Mouse (Mus musculus) embryonic facial prominence, embryonic 11.5 days (tissue): Measurements from ENCODE around the gene Ddx19a. TPM values are rescaled to one million over a fixed set of nuclear protein-coding genes. Genes with fewer than 3 reads are reported as not detected.
A peak's percentile ranks its signal among the peaks of the same experiment; 100 is the strongest.
"Not testable (repeated sequence)": the region's sequence is repeated elsewhere in the genome, so short reads cannot be mapped to it uniquely, and the experiment has no call there.

ENCODE experiments used
- ATAC-seq: fragments of 200-750 bp; cut with Nextera tagmentation; replicated peaks from 2 replicates; pipeline ENCODE4 v1.8.0; 2017; ENCODE audit warnings: low read depth; ENCODE audit not compliant: insufficient number of reproducible peaks, low FRiP score, low TSS enrichment
- DNase-seq: peaks from one replicate; pipeline ENCODE4 v3.0.0-alpha.2; 2015; ENCODE audit warnings: low spot score
- H3K27ac ChIP-seq: fragments of 300-500 bp; sonication (generic); replicated peaks from 2 replicates; pipeline ENCODE4 v1.5.1; 2014; ENCODE audit warnings: mild to moderate bottlenecking, low read depth, low read length, control low read depth
- H3K27me3 ChIP-seq: fragments of 300-500 bp; sonication (generic); 2 replicates; pipeline ENCODE4 v1.6.1; 2014; ENCODE audit warnings: mild to moderate bottlenecking, low read length, moderate library complexity, mixed read lengths; ENCODE audit not compliant: control insufficient read depth, insufficient read depth
- H3K36me3 ChIP-seq: fragments of 300-500 bp; sonication (generic); replicated peaks from 2 replicates; pipeline ENCODE4 v1.6.1; 2014; ENCODE audit warnings: low read depth, mild to moderate bottlenecking, low read length, moderate library complexity, mixed read lengths; ENCODE audit not compliant: control insufficient read depth, insufficient read depth
- H3K4me1 ChIP-seq: fragments of 300-500 bp; sonication (generic); 2 replicates; pipeline ENCODE4 v1.6.1; 2014; ENCODE audit warnings: low read length, mixed read lengths; ENCODE audit not compliant: control insufficient read depth, insufficient read depth
- H3K4me2 ChIP-seq: fragments of 300-500 bp; sonication (generic); 2 replicates; pipeline ENCODE4 v1.6.1; 2014; ENCODE audit warnings: low read depth, mild to moderate bottlenecking, control low read depth, low read length, moderate library complexity
- H3K4me3 ChIP-seq: fragments of 300-500 bp; sonication (generic); 2 replicates; pipeline ENCODE4 v1.5.1; 2014; ENCODE audit warnings: low read depth, low read length, control low read depth
- H3K9ac ChIP-seq: fragments of 300-500 bp; sonication (generic); replicated peaks from 2 replicates; pipeline ENCODE4 v1.6.1; 2014; ENCODE audit warnings: mild to moderate bottlenecking, control low read depth, low read length
- H3K9me3 ChIP-seq: fragments of 300-500 bp; sonication (generic); replicated peaks from 2 replicates; pipeline ENCODE4 v1.6.1; 2016; ENCODE audit warnings: mild to moderate bottlenecking, low read length, inconsistent platforms, mixed read lengths; ENCODE audit not compliant: control insufficient read depth
- WGBS: fragments of 180-500 bp; shearing (Covaris S2); extraction: QIAGEN DNeasy Blood & Tissue Kit; methylation state at CpG from one replicate; pipeline ENCODE4 v1.1.7; 2014; 5-methylcytosine and 5-hydroxymethylcytosine counted together
- polyA plus RNA-seq: library from polyadenylated mRNA; unstranded; fragments of >200 nt; fragmentation: Nextera tagmentation; extraction: Ambion mirVana; gene quantifications from 2 replicates; pipeline ENCODE4 v1.2.1, GENCODE M21; 2014

Ddx19a gene
- polyA plus RNA-seq, 1 experiment from 2014 or later: 30.9 TPM

GRCm38 (mm10) chr8:111031572-111031971 is 34.0 kb upstream of the Ddx19a start, which contains the start of gene Ddx19b:
Ddx19b (minus strand) TSS chr8:111031751.
- no peak within 1 kb of the TSS for H3K4me3 ChIP-seq
- no peaks in the 10 kb centered on the region for H3K9me3 ChIP-seq
- no peak within 1 kb of the TSS for H3K27ac ChIP-seq
- no peaks in the 10 kb centered on the region for H3K27me3 ChIP-seq
- H3K4me1 ChIP-seq: no peaks in the 10 kb centered on the region; the same call in 1 of the 2 replicates
- no peaks in the 10 kb centered on the region; the same call in 1 of the 2 replicates for H3K36me3 ChIP-seq
- H3K4me2 ChIP-seq: no peak within 1 kb of the TSS
- ATAC-seq (no peak), DNase-seq (no peak)
- WGBS: 94% methylated on average over 19 of the region's 19 CpGs
- no peak within 1 kb of the TSS for H3K9ac ChIP-seq

- H3K27ac ChIP-seq: no peak overlapping the region
- DNase-seq: no peak
- no peaks in the 10 kb centered on the region for H3K36me3 ChIP-seq
- H3K4me1 ChIP-seq: no peaks in the 10 kb centered on the region
- H3K4me2 ChIP-seq: no peak overlapping the region
- no peaks in the 10 kb centered on the region for H3K27me3 ChIP-seq
- no peaks in the 10 kb centered on the region for H3K9me3 ChIP-seq
- ATAC-seq: no peak
- 83% methylated on average over 6 of the region's 6 CpGs for WGBS
- no peak overlapping the region for H3K4me3 ChIP-seq
- no peak overlapping the region for H3K9ac ChIP-seq
Observed at GRCm38 (mm10) chr8:111030045-111030444, 32.4 kb upstream of the Ddx19a start.

GRCm38 (mm10) chr8:111029589-111029988 is 32.0 kb upstream of the Ddx19a start:
- H3K27ac ChIP-seq: no peak overlapping the region
- no peak for DNase-seq
- no peaks in the 10 kb centered on the region for H3K9me3 ChIP-seq
- H3K4me1 ChIP-seq: no peaks in the 10 kb centered on the region
- WGBS: 51% methylated on average over 4 of the region's 4 CpGs
- no peak overlapping the region for H3K4me2 ChIP-seq
- ATAC-seq: no peak
- H3K4me3 ChIP-seq: no peak overlapping the region
- no peak overlapping the region for H3K9ac ChIP-seq
- no peaks in the 10 kb centered on the region for H3K27me3 ChIP-seq
- no peaks in the 10 kb centered on the region for H3K36me3 ChIP-seq

- no peaks in the 10 kb centered on the region for H3K9me3 ChIP-seq
- H3K4me3 ChIP-seq: peak overlapping the region; percentile 61
- under 1% methylated on average over 31 of the region's 31 CpGs for WGBS
- no peak overlapping the region for H3K27ac ChIP-seq
- no peaks in the 10 kb centered on the region for H3K36me3 ChIP-seq
- H3K9ac ChIP-seq: peak overlapping the region; percentile 80
- H3K4me2 ChIP-seq: peak overlapping the region; percentile 55
- DNase-seq (peak; percentile 83), ATAC-seq (peak; percentile 89)
- H3K27me3 ChIP-seq: no peaks in the 10 kb centered on the region
- no peaks in the 10 kb centered on the region for H3K4me1 ChIP-seq
Observed at GRCm38 (mm10) chr8:111027391-111027937, 29.9 kb upstream of the Ddx19a start.

- H3K27ac ChIP-seq, H3K36me3 ChIP-seq, H3K4me2 ChIP-seq, H3K9ac ChIP-seq, H3K27me3 ChIP-seq, H3K4me3 ChIP-seq, ATAC-seq, H3K4me1 ChIP-seq, H3K9me3 ChIP-seq, DNase-seq: not testable (repeated sequence)
- 82% methylated on average over 1 of the region's 2 CpGs for WGBS
Observed at GRCm38 (mm10) chr8:111026609-111027008, 29.0 kb upstream of the Ddx19a start.

- not testable (repeated sequence) for H3K36me3 ChIP-seq, H3K9ac ChIP-seq, DNase-seq, H3K4me2 ChIP-seq, H3K4me1 ChIP-seq, ATAC-seq, H3K27ac ChIP-seq, H3K27me3 ChIP-seq, H3K4me3 ChIP-seq, H3K9me3 ChIP-seq
- 86% methylated on average over 8 of the region's 10 CpGs for WGBS
Observed at GRCm38 (mm10) chr8:111010230-111010991, 12.8 kb upstream of the Ddx19a start.

GRCm38 (mm10) chr8:110996641-110997430 is 764 bp downstream of the Ddx19a start:
- WGBS: 39% methylated on average over 16 of the region's 16 CpGs
- ATAC-seq (no peak), DNase-seq (peak; percentile 5)
- peak overlapping the region; percentile 48; the same call in 1 of the 2 replicates for H3K27ac ChIP-seq
- peak overlapping the region; percentile 64 for H3K4me2 ChIP-seq
- peak overlapping the region; percentile 64 for H3K4me3 ChIP-seq
- no peaks in the 10 kb centered on the region for H3K27me3 ChIP-seq
- H3K36me3 ChIP-seq: no peaks in the 10 kb centered on the region; the same call in 1 of the 2 replicates
- no peaks in the 10 kb centered on the region for H3K9me3 ChIP-seq
- no peaks in the 10 kb centered on the region; the same call in 1 of the 2 replicates for H3K4me1 ChIP-seq
- peak overlapping the region; percentile 75 for H3K9ac ChIP-seq
